Mouse (Mus musculus) myocyte (in vitro differentiated cells): ENCODE results near the gene P2rx5.

Source experiments
- POLR2A ChIP-seq: IDR thresholded peaks from one replicate; pipeline ENCODE4 v1.6.1; 2011; ENCODE audit warnings: low read depth, mild to moderate bottlenecking, control low read depth, moderate library complexity; ENCODE audit not compliant: insufficient read length
- POLR2AphosphoS2 ChIP-seq: IDR thresholded peaks from one replicate; pipeline ENCODE4 v1.6.1; 2011; ENCODE audit warnings: low read depth, control low read depth; ENCODE audit not compliant: insufficient read length
- SRF ChIP-seq: IDR thresholded peaks from one replicate; pipeline ENCODE4 v1.6.1; 2011; ENCODE audit warnings: low read depth; ENCODE audit not compliant: control insufficient read depth, insufficient read length
- TCF12 ChIP-seq: IDR thresholded peaks from one replicate; pipeline ENCODE4 v1.6.1; 2011; ENCODE audit warnings: mild to moderate bottlenecking, control low read depth; ENCODE audit not compliant: poor library complexity, insufficient read depth, severe bottlenecking
- USF1 ChIP-seq: IDR thresholded peaks from one replicate; pipeline ENCODE4 v1.6.1; 2011; ENCODE audit warnings: low read depth, mild to moderate bottlenecking, control low read depth, moderate library complexity

DNA sequence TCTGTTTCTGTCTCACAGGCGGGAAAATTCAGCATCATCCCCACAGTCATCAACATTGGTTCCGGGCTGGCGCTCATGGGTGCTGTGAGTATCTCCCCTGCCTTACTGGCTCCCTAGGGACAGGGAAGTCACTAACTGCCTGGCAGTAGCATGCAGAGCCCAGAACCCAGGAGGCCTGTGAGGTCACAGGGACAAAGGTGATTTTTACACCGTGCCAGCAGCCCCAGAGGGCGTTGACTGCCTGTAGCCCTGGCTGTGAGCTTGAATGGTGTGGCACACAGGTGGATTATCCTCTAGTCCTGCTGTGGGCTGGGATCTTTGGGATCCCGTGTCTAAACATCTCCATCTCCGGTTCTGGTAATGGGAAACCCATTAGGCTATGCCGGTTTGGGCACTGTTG, 7.8 kb downstream of the P2rx5 start:
- TF ChIP-seq POLR2A (no peak), USF1 (no peak), SRF (no peak), TCF12 (no peak), POLR2AphosphoS2 (no peak)
